Mouse (Mus musculus): ENCODE data around the gene Cfap206. TPM values are rescaled to one million over a fixed set of nuclear protein-coding genes. Genes with fewer than 3 reads are reported as not detected.

Gene Cfap206
- total and polyA plus RNA-seq, 2 experiments, result not detected

GRCm38 (mm10) chr4:34640731-34641130 is 89.3 kb downstream of the Cfap206 start:
- DNase-seq (ENCODE audit: extremely low read depth, low read depth, low spot score), result no peak
- Histone ChIP-seq H3K9ac (ENCODE audit: low read depth, low read length) (no peak overlapping the region), H3K4me1 (ENCODE audit: control insufficient read depth, insufficient read depth, low read length) (no peaks in the 10 kb centered on the region), H3K27me3 (ENCODE audit: control insufficient read depth, insufficient read depth, low read length) (no peaks in the 10 kb centered on the region), H3K4me3 (ENCODE audit: insufficient read depth, low read depth, low read length) (no peak overlapping the region), H3K36me3 (ENCODE audit: control insufficient read depth, insufficient read depth, low read length) (peaks cover 45% of the 10 kb centered on the region), H3K27ac (replicated peaks; ENCODE audit: insufficient read depth, low read depth, low read length) (no peak overlapping the region), H3K79me2 (ENCODE audit: control insufficient read depth, insufficient read depth, low read length) (no peaks in the 10 kb centered on the region)
- TF ChIP-seq POLR2A (IDR thresholded peaks at IDR 0.05; ENCODE audit: extremely low read depth, insufficient read depth, low read length) (no peak), CTCF (IDR thresholded peaks at IDR 0.05; ENCODE audit: low read depth, low read length) (no peak)
- WGBS, result 98% methylated on average over 3 of the region's 3 CpGs

- Histone ChIP-seq H3K4me1 (ENCODE audit: control insufficient read depth, insufficient read depth, low read length) (no peaks in the 10 kb centered on the region), H3K79me2 (ENCODE audit: control insufficient read depth, insufficient read depth, low read length) (no peaks in the 10 kb centered on the region), H3K4me3 (ENCODE audit: insufficient read depth, low read depth, low read length) (no peak overlapping the region), H3K9ac (ENCODE audit: low read depth, low read length) (no peak overlapping the region), H3K27ac (replicated peaks; ENCODE audit: insufficient read depth, low read depth, low read length) (no peak overlapping the region), H3K27me3 (ENCODE audit: control insufficient read depth, insufficient read depth, low read length) (no peaks in the 10 kb centered on the region), H3K36me3 (ENCODE audit: control insufficient read depth, insufficient read depth, low read length) (peaks cover 46% of the 10 kb centered on the region)
- no peak for DNase-seq (ENCODE audit: extremely low read depth, low read depth, low spot score)
- 97% methylated on average over 5 of the region's 5 CpGs for WGBS
- no peak for TF ChIP-seq POLR2A (IDR thresholded peaks at IDR 0.05; ENCODE audit: extremely low read depth, insufficient read depth, low read length)
- TF ChIP-seq CTCF (IDR thresholded peaks at IDR 0.05; ENCODE audit: low read depth, low read length), result no peak
These were observed 90.2 kb downstream of the Cfap206 start for GRCm38 (mm10) chr4:34639745-34640364.

Other genes starting within 250 kb of the Cfap206 start
- 16.2 and 16.8 TPM in 2 replicates for gene Akirin2, start 179.3 kb downstream of the Cfap206 start, total RNA-seq (2014; rRNA removed)
- gene Akirin2, start 179.3 kb downstream of the Cfap206 start, polyA plus RNA-seq (2012; rRNA removed), result 9.8 and 10.9 TPM in 2 replicates
- gene Orc3, start 115.3 kb downstream of the Cfap206 start, total RNA-seq (2014; rRNA removed), result 29.9 and 35.9 TPM in 2 replicates
- 6.7 and 11.2 TPM in 2 replicates for gene Orc3, start 115.3 kb downstream of the Cfap206 start, polyA plus RNA-seq (2012; rRNA removed)
- 12.2 and 14.4 TPM in 2 replicates for gene Rars2, start 115.2 kb downstream of the Cfap206 start, total RNA-seq (2014; rRNA removed)
- 5.8 and 6.1 TPM in 2 replicates for gene Rars2, start 115.2 kb downstream of the Cfap206 start, polyA plus RNA-seq (2012; rRNA removed)
- 25.0 and 26.6 TPM in 2 replicates for gene Slc35a1, start 42.8 kb downstream of the Cfap206 start, total RNA-seq (2014; rRNA removed)
- gene Slc35a1, start 42.8 kb downstream of the Cfap206 start, polyA plus RNA-seq (2012; rRNA removed), result 10.6 and 12.2 TPM in 2 replicates
- gene Gm136, start 26.1 kb upstream of the Cfap206 start, total RNA-seq (2014; rRNA removed), result not detected in 2 replicates
- not detected in 2 replicates for gene Gm136, start 26.1 kb upstream of the Cfap206 start, polyA plus RNA-seq (2012; rRNA removed)
- 18.1 and 25.8 TPM in 2 replicates for gene Smim8, start 48.2 kb upstream of the Cfap206 start, total RNA-seq (2014; rRNA removed)
- 2.6 and 2.9 TPM in 2 replicates for gene Smim8, start 48.2 kb upstream of the Cfap206 start, polyA plus RNA-seq (2012; rRNA removed)
- 11.5 and 11.8 TPM in 2 replicates for gene Zfp292, start 152.8 kb upstream of the Cfap206 start, total RNA-seq (2014; rRNA removed)
- 0.87 and 1.0 TPM in 2 replicates for gene Zfp292, start 152.8 kb upstream of the Cfap206 start, polyA plus RNA-seq (2012; rRNA removed)
- 0.46 TPM in 1 of 2 replicates, not detected in the other for gene Cga, start 163.6 kb upstream of the Cfap206 start, total RNA-seq (2014; rRNA removed)
- 0.46 and 0.88 TPM in 2 replicates for gene Cga, start 163.6 kb upstream of the Cfap206 start, polyA plus RNA-seq (2012; rRNA removed)